In the genomic region with DNA sequence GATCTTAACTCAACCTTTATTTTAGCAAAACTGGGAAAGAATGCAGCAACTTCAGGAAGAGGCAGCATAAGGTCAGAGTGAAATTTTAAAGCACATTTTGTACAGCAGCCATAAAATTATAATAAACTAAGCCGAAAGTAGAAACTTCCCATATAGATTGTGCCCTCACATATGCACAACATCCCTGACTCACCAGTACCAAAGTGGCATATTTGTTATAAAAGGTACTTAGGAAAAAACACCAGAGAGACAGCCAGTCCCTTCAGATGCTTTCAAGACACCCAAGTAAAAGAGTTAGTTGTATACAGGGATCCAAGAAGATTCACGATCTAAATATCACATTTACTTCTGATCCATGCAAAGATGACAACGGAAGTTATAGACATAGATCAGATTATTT, we compare ENCODE assay signal across 28 mouse cellular contexts.
"Had no signal": no experiment of that assay in that cellular context is flagged by ENCODE, and none has a peak within 500 bp of the region (broad histone marks: within the 10 kb centered on the region; RNA-seq: fewer than 3 reads in every experiment).

No protein-coding gene starts in this region.

- H3K27ac ChIP-seq: embryonic facial prominence, embryonic 10.5 days; embryonic facial prominence, embryonic 12.5 days; embryonic facial prominence, embryonic 13.5 days; embryonic facial prominence, embryonic 15.5 days; forebrain, embryonic 10.5 days; forebrain, embryonic 12.5 days; forebrain, embryonic 13.5 days; forebrain, embryonic 15.5 days; gastrocnemius, adult 2 months; heart, adult 2 months had no signal

- ATAC-seq: forebrain, embryonic 13.5 days; forebrain, embryonic 14.5 days; forebrain, embryonic 15.5 days; forebrain, embryonic 16.5 days; forebrain, postnatal 0 days had no signal

- H3K4me3 ChIP-seq: embryonic facial prominence, embryonic 10.5 days; embryonic facial prominence, embryonic 12.5 days; embryonic facial prominence, embryonic 13.5 days; embryonic facial prominence, embryonic 15.5 days; erythroblast, embryonic 14.5 days; forebrain, embryonic 10.5 days; forebrain, embryonic 12.5 days; forebrain, embryonic 13.5 days; forebrain, embryonic 15.5 days; gastrocnemius, adult 2 months; heart, adult 2 months had no signal

- DNase-seq: cerebellum, adult 2 months; cerebellum, adult 8-10 months; cerebellum, adult 9-10 months; cerebellum, adult 9-11 months; cerebellum, postnatal 10 days; cerebellum, postnatal 14 days; cerebellum, postnatal 25 days; cerebellum, postnatal 36 days; embryo, embryonic 11 days; forebrain, postnatal 0 days; gastrocnemius, adult 2 months; gastrocnemius, postnatal 10 days; gastrocnemius, postnatal 14 days; gastrocnemius, postnatal 25 days; gastrocnemius, postnatal 36 days; heart, adult 18-20 months; heart, adult 2 months had no signal
